9 mouse cellular contexts compared by ENCODE assay signal in the genomic region with DNA sequence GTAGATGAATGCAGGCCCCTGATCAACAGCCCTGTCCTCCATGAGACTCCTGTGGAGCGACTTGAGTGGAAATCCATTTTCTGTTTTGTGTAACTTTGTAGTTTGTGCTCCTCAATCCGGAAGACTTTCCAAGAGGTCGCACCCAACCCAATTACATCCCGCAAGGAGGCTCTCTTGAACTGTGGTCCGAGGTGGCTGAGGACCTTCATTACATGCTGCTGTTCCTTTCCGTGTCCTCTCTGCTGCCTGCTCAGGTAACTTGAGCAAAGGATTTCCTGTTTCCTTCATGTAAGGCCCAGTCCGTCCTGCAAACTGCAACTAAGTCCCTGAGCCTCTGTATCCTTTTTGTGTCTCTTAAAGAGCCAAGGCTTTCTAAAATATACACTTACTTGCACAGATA. TPM values are rescaled to one million over a fixed set of nuclear protein-coding genes. Genes with fewer than 3 reads are reported as not detected.
DNase-seq lines count a peak whose midpoint lies in the region; ATAC-seq lines count a peak whose summit lies in the region.
"Had no signal": no experiment of that assay in that cellular context is flagged by ENCODE, and none has a peak within 500 bp of the region (broad histone marks: within the 10 kb centered on the region; RNA-seq: fewer than 3 reads in every experiment).

No protein-coding gene starts in this region.

- no peak overlapping the region for H3K27ac ChIP-seq in neural tube, embryonic 11.5 days (ENCODE audit: low read depth, low read length)
- H3K27ac ChIP-seq in embryonic facial prominence, embryonic 15.5 days (replicated peaks), result no peak overlapping the region
- H3K27ac ChIP-seq in limb, embryonic 12.5 days, result peak overlapping the region; percentile 50; the same call in 1 of the 2 replicates

- H3K9me3 ChIP-seq in neural tube, embryonic 11.5 days (ENCODE audit: control insufficient read depth, low read length), result no peaks in the 10 kb centered on the region
- no peaks in the 10 kb centered on the region for H3K9me3 ChIP-seq in embryonic facial prominence, embryonic 15.5 days (replicated peaks)
- no peaks in the 10 kb centered on the region for H3K9me3 ChIP-seq in limb, embryonic 12.5 days

- H3K4me2 ChIP-seq in neural tube, embryonic 11.5 days (ENCODE audit: low read depth), result peak overlapping the region; percentile 22
- 0 out of 2 replicates have a peak overlapping the region, but pooled peaks have one; percentile 12 for H3K4me2 ChIP-seq in embryonic facial prominence, embryonic 15.5 days (replicated peaks)
- H3K4me2 ChIP-seq in limb, embryonic 12.5 days, result peak overlapping the region; percentile 61

- 0 out of 2 replicates have a peak, but pooled peaks cover 5% of the 10 kb centered on the region for H3K4me1 ChIP-seq in neural tube, embryonic 11.5 days (ENCODE audit: control insufficient read depth, insufficient read depth, low read length)
- peaks cover 12% of the 10 kb centered on the region for H3K4me1 ChIP-seq in embryonic facial prominence, embryonic 15.5 days
- H3K4me1 ChIP-seq in limb, embryonic 12.5 days (replicated peaks), result peaks cover 10% of the 10 kb centered on the region; the same call in 1 of the 2 replicates

- ATAC-seq in neural tube, embryonic 11.5 days (ENCODE audit: insufficient read depth, low FRiP score, low TSS enrichment), result no peak
- no peak for ATAC-seq in embryonic facial prominence, embryonic 15.5 days (ENCODE audit: insufficient number of reproducible peaks, low FRiP score, low TSS enrichment, low read depth)
- ATAC-seq in limb, embryonic 12.5 days (ENCODE audit: insufficient number of reproducible peaks, insufficient read depth, low FRiP score, low TSS enrichment, low read depth), result no peak

- H3K36me3 ChIP-seq in neural tube, embryonic 11.5 days (ENCODE audit: control insufficient read depth, insufficient read depth, low read length), result no peaks in the 10 kb centered on the region
- H3K36me3 ChIP-seq in embryonic facial prominence, embryonic 15.5 days, result no peaks in the 10 kb centered on the region
- H3K36me3 ChIP-seq in limb, embryonic 12.5 days, result no peaks in the 10 kb centered on the region

- no peak overlapping the region for H3K9ac ChIP-seq in neural tube, embryonic 11.5 days (ENCODE audit: low read length)
- H3K9ac ChIP-seq in embryonic facial prominence, embryonic 15.5 days, result no peak overlapping the region
- 0 out of 2 replicates have a peak overlapping the region, but pooled peaks have one; percentile 3 for H3K9ac ChIP-seq in limb, embryonic 12.5 days (replicated peaks)

- no peak for DNase-seq in neural tube, embryonic 11.5 days (ENCODE audit: low spot score)
- DNase-seq in neural tube, embryonic 10.5 days (ENCODE audit: extremely low spot score, low spot score), result no peak
- DNase-seq in yolk sac, embryonic 10.5 days (ENCODE audit: low spot score), result peak; percentile 56
- no peak for DNase-seq in urinary bladder, postnatal 36 days (ENCODE audit: low spot score in 2 of 2)
- DNase-seq in Muller cell, postnatal 12 days (ENCODE audit: inconsistent ontology term), result no peak
- DNase-seq: spleen, adult 18-20 months had no signal

- no peaks in the 10 kb centered on the region for H3K27me3 ChIP-seq in neural tube, embryonic 11.5 days (ENCODE audit: control insufficient read depth, insufficient read depth, low read length)
- no peaks in the 10 kb centered on the region for H3K27me3 ChIP-seq in embryonic facial prominence, embryonic 15.5 days
- no peaks in the 10 kb centered on the region for H3K27me3 ChIP-seq in limb, embryonic 12.5 days

- H3K4me3 ChIP-seq in neural tube, embryonic 11.5 days (ENCODE audit: low read depth, low read length), result 0 out of 2 replicates have a peak overlapping the region, but pooled peaks have one; percentile 0
- no peak overlapping the region for H3K4me3 ChIP-seq in embryonic facial prominence, embryonic 15.5 days (replicated peaks)
- peak overlapping the region; percentile 19; the same call in 1 of the 2 replicates for H3K4me3 ChIP-seq in limb, embryonic 12.5 days (replicated peaks)

- WGBS in neural tube, embryonic 11.5 days, result 7% methylated on average over 7 of the region's 7 CpGs
- WGBS in embryonic facial prominence, embryonic 15.5 days, result 21% methylated on average over 7 of the region's 7 CpGs
- 8% methylated on average over 7 of the region's 7 CpGs for WGBS in limb, embryonic 12.5 days

RNA-seq across cellular contexts. Expression of gene Abt1, which starts 10.8 kb away (rescaled TPM):
- 13.3 and 13.7 TPM in 2 replicates for polyA plus RNA-seq in neural tube, embryonic 11.5 days (2014; fragmentation: Nextera tagmentation; extraction: Ambion mirVana)
- 12.2 and 12.7 TPM in 2 replicates for polyA plus RNA-seq in embryonic facial prominence, embryonic 15.5 days (2015; fragmentation: Nextera tagmentation; extraction: Ambion mirVana)
- 14.4 and 15.2 TPM in 2 replicates for polyA plus RNA-seq in limb, embryonic 12.5 days (2016; fragmentation: Nextera tagmentation; extraction: Ambion mirVana)

RNA-seq across cellular contexts. Expression of gene Btn1a1, which starts 31.3 kb away (rescaled TPM):
- 0.16 TPM in 1 of 2 replicates, not detected in the other for polyA plus RNA-seq in neural tube, embryonic 11.5 days (2014; fragmentation: Nextera tagmentation; extraction: Ambion mirVana)
- polyA plus RNA-seq in embryonic facial prominence, embryonic 15.5 days (2015; fragmentation: Nextera tagmentation; extraction: Ambion mirVana), result 0.04 TPM in 1 of 2 replicates, not detected in the other
- 0.10 and 0.12 TPM in 2 replicates for polyA plus RNA-seq in limb, embryonic 12.5 days (2016; fragmentation: Nextera tagmentation; extraction: Ambion mirVana)

RNA-seq across cellular contexts. Expression of gene Btn2a2, which starts 54.2 kb away (rescaled TPM):
- 0.65 and 0.81 TPM in 2 replicates for polyA plus RNA-seq in neural tube, embryonic 11.5 days (2014; fragmentation: Nextera tagmentation; extraction: Ambion mirVana)
- polyA plus RNA-seq in embryonic facial prominence, embryonic 15.5 days (2015; fragmentation: Nextera tagmentation; extraction: Ambion mirVana), result 0.55 and 0.65 TPM in 2 replicates
- 1.8 and 1.9 TPM in 2 replicates for polyA plus RNA-seq in limb, embryonic 12.5 days (2016; fragmentation: Nextera tagmentation; extraction: Ambion mirVana)
- polyA plus RNA-seq: gonadal fat pad, adult 2 months had no signal
